ENCODE assay signal across 30 mouse cellular contexts in the genomic region with DNA sequence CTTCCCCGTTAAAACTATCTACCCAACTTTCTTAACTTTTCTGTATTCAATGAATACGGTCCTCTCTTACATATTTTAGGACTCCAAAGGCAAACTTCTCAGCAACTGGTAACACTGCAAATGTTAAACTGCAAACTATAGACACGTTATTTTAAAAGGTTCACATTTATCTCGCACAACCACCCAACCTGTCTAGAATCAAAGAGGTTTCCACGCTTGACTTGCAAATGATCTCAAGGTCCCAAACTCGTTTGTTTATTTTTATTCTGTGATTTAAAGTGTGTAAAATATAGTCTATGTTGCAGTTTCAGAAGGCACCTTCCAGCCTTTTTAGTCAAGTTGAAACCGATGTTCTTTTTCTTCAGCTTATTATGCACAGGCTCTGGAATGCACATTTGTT. TPM values are rescaled to one million over a fixed set of nuclear protein-coding genes. Genes with fewer than 3 reads are reported as not detected.
A peak's percentile ranks its signal among the peaks of the same experiment; 100 is the strongest.
DNase-seq lines count a peak whose midpoint lies in the region; ATAC-seq lines count a peak whose summit lies in the region.
"Had no signal": no experiment of that assay in that cellular context is flagged by ENCODE, and none has a peak within 500 bp of the region (broad histone marks: within the 10 kb centered on the region; RNA-seq: fewer than 3 reads in every experiment).

No protein-coding gene starts in this region.

- 2% methylated on average over 7 of the region's 7 CpGs for WGBS in midbrain, embryonic 11.5 days
- 3% methylated on average over 7 of the region's 7 CpGs for WGBS in midbrain, embryonic 16.5 days
- WGBS in limb, embryonic 10.5 days, result 1% methylated on average over 7 of the region's 7 CpGs

- no peaks in the 10 kb centered on the region for H3K9me3 ChIP-seq in midbrain, embryonic 11.5 days (ENCODE audit: control insufficient read depth, low read length)
- H3K9me3 ChIP-seq in midbrain, embryonic 16.5 days (replicated peaks; ENCODE audit: control insufficient read depth, low read length, poor library complexity, severe bottlenecking), result no peaks in the 10 kb centered on the region
- H3K9me3 ChIP-seq in limb, embryonic 10.5 days (replicated peaks), result no peaks in the 10 kb centered on the region

- H3K4me1 ChIP-seq in midbrain, embryonic 11.5 days (ENCODE audit: control insufficient read depth, insufficient read depth, low read length), result peaks cover 5% of the 10 kb centered on the region
- H3K4me1 ChIP-seq in midbrain, embryonic 16.5 days (ENCODE audit: control insufficient read depth, insufficient read depth, low read length), result no peaks in the 10 kb centered on the region
- H3K4me1 ChIP-seq in limb, embryonic 10.5 days, result peaks cover 9% of the 10 kb centered on the region

- H3K27me3 ChIP-seq in midbrain, embryonic 11.5 days (ENCODE audit: control insufficient read depth, insufficient read depth, low read length), result peaks cover 85% of the 10 kb centered on the region
- peaks cover 67% of the 10 kb centered on the region for H3K27me3 ChIP-seq in midbrain, embryonic 16.5 days (ENCODE audit: control insufficient read depth, insufficient read depth, low read depth, low read length)
- H3K27me3 ChIP-seq in limb, embryonic 10.5 days (ENCODE audit: low read depth, poor library complexity, severe bottlenecking), result peaks cover 98% of the 10 kb centered on the region
- H3K27me3 ChIP-seq: CH12.LX had no signal

- peak; percentile 50 for DNase-seq in embryo, embryonic 10.5 days (ENCODE audit: low spot score)
- no peak for DNase-seq in embryo, embryonic 10 days (ENCODE audit: low spot score)
- peak; percentile 89 for DNase-seq in midbrain, embryonic 11.5 days (ENCODE audit: low spot score, missing footprints)
- peak; percentile 34 for DNase-seq in embryo, embryonic 9.5 days (ENCODE audit: extremely low spot score)
- DNase-seq in limb, embryonic 10.5 days (ENCODE audit: low spot score), result no peak
- no peak for DNase-seq in spleen, adult 12 weeks (ENCODE audit: low spot score)
- no peak for DNase-seq in urinary bladder, postnatal 25 days (ENCODE audit: low spot score)
- DNase-seq: adrenal gland, adult 2 months; adrenal gland, postnatal 14 days; B cell, adult 2 months; cerebellum, adult 11-12 months; cerebellum, adult 8-10 months; cerebellum, postnatal 36 days; forebrain, postnatal 0 days; gastrocnemius, postnatal 14 days; heart, adult 11 months had no signal

- no peak overlapping the region for H3K9ac ChIP-seq in midbrain, embryonic 11.5 days (ENCODE audit: low read length)
- H3K9ac ChIP-seq in midbrain, embryonic 16.5 days (ENCODE audit: low read depth, low read length), result no peak overlapping the region
- H3K9ac ChIP-seq: forebrain, postnatal 0 days; hindbrain, embryonic 14.5 days had no signal

- ATAC-seq in midbrain, embryonic 11.5 days (ENCODE audit: low FRiP score), result no peak
- no peak for ATAC-seq in midbrain, embryonic 16.5 days

- no peaks in the 10 kb centered on the region for H3K36me3 ChIP-seq in midbrain, embryonic 11.5 days (ENCODE audit: control insufficient read depth, insufficient read depth, low read length)
- H3K36me3 ChIP-seq in midbrain, embryonic 16.5 days (ENCODE audit: control insufficient read depth, insufficient read depth, low read length), result no peaks in the 10 kb centered on the region
- H3K36me3 ChIP-seq in limb, embryonic 10.5 days, result no peaks in the 10 kb centered on the region
- H3K36me3 ChIP-seq: G1E had no signal

- no peak overlapping the region for H3K27ac ChIP-seq in midbrain, embryonic 11.5 days (ENCODE audit: low read depth, low read length)
- no peak overlapping the region for H3K27ac ChIP-seq in midbrain, embryonic 16.5 days (ENCODE audit: low read length)
- H3K27ac ChIP-seq in limb, embryonic 10.5 days, result no peak overlapping the region
- H3K27ac ChIP-seq: gastrocnemius, adult 2 months; hindbrain, embryonic 14.5 days; hindbrain, postnatal 0 days had no signal

- no peak overlapping the region for H3K4me2 ChIP-seq in midbrain, embryonic 11.5 days
- H3K4me2 ChIP-seq in midbrain, embryonic 16.5 days (ENCODE audit: low read length), result no peak overlapping the region
- H3K4me2 ChIP-seq: hindbrain, embryonic 14.5 days had no signal

- no peak overlapping the region for H3K4me3 ChIP-seq in midbrain, embryonic 11.5 days (ENCODE audit: low read depth, low read length)
- H3K4me3 ChIP-seq in midbrain, embryonic 16.5 days (ENCODE audit: low read depth, low read length), result no peak overlapping the region
- no peak overlapping the region for H3K4me3 ChIP-seq in limb, embryonic 10.5 days

RNA-seq across cellular contexts. Expression of a gene that starts 13.2 kb away (rescaled TPM):
- not detected in 2 replicates for polyA plus RNA-seq in midbrain, embryonic 11.5 days (2014; fragmentation: Nextera tagmentation; extraction: Ambion mirVana)
- not detected in 2 replicates for polyA plus RNA-seq in midbrain, embryonic 16.5 days (2015; fragmentation: Nextera tagmentation; extraction: Ambion mirVana)
- not detected in 2 replicates for polyA plus RNA-seq in limb, embryonic 10.5 days (2016; fragmentation: Nextera tagmentation; extraction: Ambion mirVana)
- polyA plus RNA-seq: embryonic facial prominence, embryonic 11.5 days; embryonic facial prominence, embryonic 14.5 days; forebrain, embryonic 11.5 days; forebrain, embryonic 14.5 days; forebrain, postnatal 0 days; G1E; heart, embryonic 11.5 days; heart, embryonic 14.5 days; heart, postnatal 0 days; hindbrain, embryonic 14.5 days; hindbrain, postnatal 0 days; intestine, embryonic 14.5 days had no signal

RNA-seq across cellular contexts. Expression of a gene that starts 29.6 kb away (rescaled TPM):
- 0.15 TPM in 1 of 2 replicates, not detected in the other for polyA plus RNA-seq in midbrain, embryonic 11.5 days (2014; fragmentation: Nextera tagmentation; extraction: Ambion mirVana)
- 0.70 and 0.87 TPM in 2 replicates for polyA plus RNA-seq in midbrain, embryonic 16.5 days (2015; fragmentation: Nextera tagmentation; extraction: Ambion mirVana)
- polyA plus RNA-seq in limb, embryonic 10.5 days (2016; fragmentation: Nextera tagmentation; extraction: Ambion mirVana), result 0.18 and 0.34 TPM in 2 replicates
- polyA plus RNA-seq: G1E had no signal

Comparison
In these comparisons a context has a peak if more than half of its experiments do, and no peak if none do; other contexts are left out.
1. DNase-seq: peak in embryo, embryonic 10.5 days (single experiment), midbrain, embryonic 11.5 days (single experiment) and embryo, embryonic 9.5 days (single experiment); none in embryo, embryonic 10 days (single experiment), limb, embryonic 10.5 days (single experiment), spleen, adult 12 weeks (single experiment) and urinary bladder, postnatal 25 days (single experiment).